Mouse (Mus musculus) olfactory bulb, adult 2 months (tissue): ENCODE data around the gene Mllt1. TPM values are rescaled to one million over a fixed set of nuclear protein-coding genes. Genes with fewer than 3 reads are reported as not detected.

Experiments used
- H3K27ac ChIP-seq: fragments of 200-500 bp; 2 replicates; pipeline ENCODE4 v1.5.1; 2012; ENCODE audit warnings: low read depth, low read length; ENCODE audit not compliant: insufficient read depth
- H3K4me1 ChIP-seq: fragments of 200-500 bp; 2 replicates; pipeline ENCODE4 v1.6.1; 2012; ENCODE audit warnings: low read length; ENCODE audit not compliant: control insufficient read depth, insufficient read depth
- H3K4me3 ChIP-seq: fragments of 200-500 bp; 2 replicates; pipeline ENCODE4 v1.5.1; 2012; ENCODE audit warnings: mild to moderate bottlenecking, low read depth, low read length, moderate library complexity; ENCODE audit not compliant: insufficient read depth
- CTCF ChIP-seq: fragments of 200-500 bp; IDR thresholded peaks from 2 replicates; pipeline ENCODE4 v1.5.1; 2012; ENCODE audit warnings: low read depth, mild to moderate bottlenecking, low read length, moderate library complexity; ENCODE audit not compliant: insufficient read depth
- POLR2A ChIP-seq: fragments of 200-500 bp; IDR thresholded peaks from 2 replicates; pipeline ENCODE4 v1.6.1; 2012; ENCODE audit warnings: mild to moderate bottlenecking, low read depth, low read length, moderate library complexity; ENCODE audit not compliant: insufficient read depth
- WGBS: fragments of 180-500 bp; shearing (Covaris S2); methylation state at CpG from one replicate; pipeline ENCODE4 v1.1.7; 2018; 5-methylcytosine and 5-hydroxymethylcytosine counted together
- polyA plus RNA-seq: library from polyadenylated mRNA; stranded (reverse); fragments of >200 nt; gene quantifications from 2 replicates; pipeline ENCODE4 v1.2.4, GENCODE M21; 2012; ENCODE audit warnings: low replicate concordance; ENCODE audit not compliant: missing spikeins, insufficient read depth, insufficient read length

Mllt1 gene
- polyA plus RNA-seq, 1 experiment: not detected

- H3K4me1 ChIP-seq: no peaks in the 10 kb centered on the region
- no peak for TF ChIP-seq CTCF
- no peak for TF ChIP-seq POLR2A
- H3K27ac ChIP-seq: no peak within 1 kb of the TSS
- H3K4me3 ChIP-seq: no peak within 1 kb of the TSS
- 89% methylated on average over 12 of the region's 12 CpGs for WGBS
Measured at GRCm38 (mm10) chr17:56874936-56875651, 60.1 kb downstream of the Mllt1 start, which contains the start of gene 1700061G19Rik. 1700061G19Rik (plus strand) TSS chr17:56875477.

GRCm38 (mm10) chr17:56874237-56874636, 61.0 kb downstream of the Mllt1 start, which contains the start of gene Acsbg2:
Acsbg2 (minus strand) TSS chr17:56874447.
- 95% methylated on average over 2 of the region's 2 CpGs for WGBS
- Histone ChIP-seq H3K27ac (no peak within 1 kb of the TSS), H3K4me3 (no peak within 1 kb of the TSS), H3K4me1 (no peaks in the 10 kb centered on the region)
- TF ChIP-seq CTCF: no peak
- TF ChIP-seq POLR2A: no peak

- H3K4me1 ChIP-seq: no peaks in the 10 kb centered on the region
- TF ChIP-seq CTCF (no peak), POLR2A (no peak)
- no peak overlapping the region for H3K4me3 ChIP-seq
- 83% methylated on average over 7 of the region's 7 CpGs for WGBS
- no peak overlapping the region for H3K27ac ChIP-seq
Measured at GRCm38 (mm10) chr17:56872512-56872911, 62.7 kb downstream of the Mllt1 start.

- WGBS: 85% methylated on average over 8 of the region's 8 CpGs
- TF ChIP-seq CTCF: no peak
- TF ChIP-seq POLR2A: no peak
Measured at GRCm38 (mm10) chr17:56871767-56872166, 63.4 kb downstream of the Mllt1 start.

GRCm38 (mm10) chr17:56870287-56870953, 64.8 kb downstream of the Mllt1 start:
- no peak overlapping the region for H3K27ac ChIP-seq
- no peak overlapping the region for H3K4me3 ChIP-seq
- WGBS: 77% methylated on average over 15 of the region's 15 CpGs
- no peak for TF ChIP-seq CTCF
- TF ChIP-seq POLR2A: no peak
- H3K4me1 ChIP-seq: no peaks in the 10 kb centered on the region

More at GRCm38 (mm10) chr17:56871767-56872166, 63.4 kb downstream of the Mllt1 start:
- H3K4me3 ChIP-seq: no peak overlapping the region
- no peak overlapping the region for H3K27ac ChIP-seq
- no peaks in the 10 kb centered on the region for H3K4me1 ChIP-seq

- WGBS: 60% methylated on average over 9 of the region's 9 CpGs
- TF ChIP-seq POLR2A: no peak
- TF ChIP-seq CTCF: no peak
- H3K4me1 ChIP-seq: no peaks in the 10 kb centered on the region
- H3K4me3 ChIP-seq: no peak overlapping the region
- H3K27ac ChIP-seq: no peak overlapping the region
Measured at GRCm38 (mm10) chr17:56869481-56869977, 65.7 kb downstream of the Mllt1 start.

- no peaks in the 10 kb centered on the region for H3K4me1 ChIP-seq
- no peak overlapping the region for H3K27ac ChIP-seq
- TF ChIP-seq CTCF (no peak), POLR2A (no peak)
- WGBS: 72% methylated on average over 7 of the region's 7 CpGs
- H3K4me3 ChIP-seq: no peak overlapping the region
Measured at GRCm38 (mm10) chr17:56866071-56866470, 69.1 kb downstream of the Mllt1 start.

GRCm38 (mm10) chr17:56861197-56861596, 74.0 kb downstream of the Mllt1 start:
- Histone ChIP-seq H3K4me1 (no peaks in the 10 kb centered on the region), H3K27ac (no peak overlapping the region), H3K4me3 (no peak overlapping the region)
- 72% methylated on average over 3 of the region's 3 CpGs for WGBS
- TF ChIP-seq POLR2A: no peak
- no peak for TF ChIP-seq CTCF

- Histone ChIP-seq H3K4me3 (no peak overlapping the region), H3K4me1 (no peaks in the 10 kb centered on the region), H3K27ac (no peak overlapping the region)
- TF ChIP-seq POLR2A (no peak), CTCF (no peak)
- 28% methylated on average over 7 of the region's 7 CpGs for WGBS
Measured at GRCm38 (mm10) chr17:56858922-56859321, 76.3 kb downstream of the Mllt1 start.
